In genomic region chr10:37072834-37073233, GRCm38 (mm10) we compare ENCODE assay signal across 8 mouse cellular contexts.
DNase-seq lines count a peak whose midpoint lies in the region; ATAC-seq and TF ChIP-seq lines count a peak whose summit lies in the region.
"Had no signal": no experiment of that assay in that cellular context is flagged by ENCODE, and none has a peak within 500 bp of the region (broad histone marks: within the 10 kb centered on the region; RNA-seq: fewer than 3 reads in every experiment).

No protein-coding gene starts in this region.

- H3K4me2 ChIP-seq in heart, postnatal 0 days (ENCODE audit: low read depth, low read length): no peak overlapping the region
- H3K4me2 ChIP-seq: heart, embryonic 15.5 days had no signal

- H3K36me3 ChIP-seq in heart, postnatal 0 days (replicated peaks; ENCODE audit: control insufficient read depth, insufficient read depth, low read length): no peaks in the 10 kb centered on the region
- H3K36me3 ChIP-seq: heart, embryonic 15.5 days had no signal

- no peak overlapping the region for H3K4me3 ChIP-seq in heart, postnatal 0 days (ENCODE audit: low read depth, low read length)
- no peak overlapping the region for H3K4me3 ChIP-seq in layer of hippocampus, adult 2 months
- H3K4me3 ChIP-seq: heart, embryonic 15.5 days had no signal

- peak; percentile 81 for TF ChIP-seq CTCF in heart, postnatal 0 days (IDR thresholded peaks at IDR 0.05; ENCODE audit: low read depth)
- peak; percentile 97 for TF ChIP-seq CTCF in layer of hippocampus, adult 2 months (conservative IDR thresholded peaks at IDR 0.05)

- no peaks in the 10 kb centered on the region for H3K9me3 ChIP-seq in heart, postnatal 0 days (replicated peaks; ENCODE audit: control insufficient read depth, low read length)
- H3K9me3 ChIP-seq: heart, embryonic 15.5 days had no signal

- DNase-seq in CD8-positive naive resting alpha-beta T cell, adult 2 months (ENCODE audit: low read depth in 2 of 2, low spot score in 2 of 2): peak; percentile 14 to 48
- peak; percentile 50 for DNase-seq in Muller cell, postnatal 12 days (ENCODE audit: inconsistent ontology term)
- DNase-seq in heart, postnatal 0 days (ENCODE audit: low spot score): peak; percentile 82
- DNase-seq in layer of hippocampus, adult 2 months (ENCODE audit: low spot score in 2 of 2): peak; percentile 69 to 83
- DNase-seq in lung, postnatal 14 days: peak; percentile 78
- DNase-seq in right cerebral cortex, adult 2 months (ENCODE audit: low spot score in 2 of 2): peak; percentile 72 to 78

- TF ChIP-seq EP300 in heart, postnatal 0 days (IDR thresholded peaks at IDR 0.05; ENCODE audit: low read depth): no peak

- H3K4me1 ChIP-seq in heart, postnatal 0 days (ENCODE audit: control insufficient read depth, insufficient read depth): peaks cover under 1% of the 10 kb centered on the region; the same call in 1 of the 2 replicates

- H3K9ac ChIP-seq in heart, postnatal 0 days (replicated peaks; ENCODE audit: low read depth, low read length): no peak overlapping the region
- H3K9ac ChIP-seq: heart, embryonic 15.5 days had no signal

- H3K27me3 ChIP-seq in heart, postnatal 0 days (ENCODE audit: control insufficient read depth, insufficient read depth, low read length): no peaks in the 10 kb centered on the region
- H3K27me3 ChIP-seq: heart, embryonic 15.5 days had no signal

- no peak overlapping the region for H3K27ac ChIP-seq in heart, postnatal 0 days (ENCODE audit: low read depth)
- no peak overlapping the region; the same call in 1 of the 2 replicates for H3K27ac ChIP-seq in layer of hippocampus, adult 2 months
- H3K27ac ChIP-seq: heart, embryonic 15.5 days had no signal

- peak; percentile 82 for ATAC-seq in common myeloid progenitor, adult 5-6 weeks (replicated peaks; ENCODE audit: low read depth, poor library complexity, severe bottlenecking)
- no peak for ATAC-seq in heart, postnatal 0 days (ENCODE audit: insufficient read depth, low read depth)

- WGBS in heart, postnatal 0 days: 9% methylated on average over 5 of the region's 5 CpGs

Comparison
In these comparisons a context has a peak if more than half of its experiments do, and no peak if none do; other contexts are left out.
1. DNase-seq: peak in every context shown above with its lines; median percentile 82 in heart, postnatal 0 days; 78 in lung, postnatal 14 days; 76 in layer of hippocampus, adult 2 months; 75 in right cerebral cortex, adult 2 months; 50 in Muller cell, postnatal 12 days; 31 in CD8-positive naive resting alpha-beta T cell, adult 2 months.